Mouse (Mus musculus) gastrocnemius, adult 2 months (tissue): ENCODE measurements around the gene Strip1. TPM values are rescaled to one million over a fixed set of nuclear protein-coding genes. Genes with fewer than 3 reads are reported as not detected.
A peak's percentile ranks its signal among the peaks of the same experiment; 100 is the strongest.
"Not testable (repeated sequence)": the region's sequence is repeated elsewhere in the genome, so short reads cannot be mapped to it uniquely, and the experiment has no call there.

Experiments used
- DNase-seq: peaks from one replicate; pipeline ENCODE4 v3.0.0; 2022
- H3K27ac ChIP-seq: fragments of 200-600 bp; 2 replicates; pipeline ENCODE4 v1.8.1; 2022; ENCODE audit warnings: mild to moderate bottlenecking
- H3K4me3 ChIP-seq: fragments of 200-600 bp; 2 replicates; pipeline ENCODE4 v1.8.1; 2022; ENCODE audit warnings: mild to moderate bottlenecking, moderate library complexity
- CTCF ChIP-seq: fragments of 200-600 bp; IDR thresholded peaks from 2 replicates; pipeline ENCODE4 v1.8.1; 2022; ENCODE audit warnings: antibody characterized with exemption, mild to moderate bottlenecking, moderate library complexity
- intact Hi-C: fragments of 180-260 bp; cut with DNase I; formaldehyde crosslinking; loops from one replicate; pipeline ENCODE4 v1.15.1; 2025
- long read RNA-seq, 2 experiments: library from polyadenylated mRNA; stranded (forward); transcript quantifications; one replicate each; pipeline ENCODE4 v2.0.0; 2021
- total RNA-seq, 2 experiments: library from RNA; stranded (reverse); gene quantifications; 2 replicates each; pipeline ENCODE4 v1.2.3; 2021

Gene Strip1
- 10 to 100 TPM; 16.6 to 20.4 TPM for total RNA-seq
- long read RNA-seq, experiment 1, transcript Strip1-201 (21 exons, 3,215 nt), result major isoform, 49 of 57 reads
- long read RNA-seq, experiment 1, partial matches to known transcripts, result 0 of 57 reads
- long read RNA-seq, experiment 1, other reads (novel, unspliced or antisense), result 4 of 57 reads
- long read RNA-seq, experiment 2, transcript Strip1-201 (21 exons, 3,215 nt), result major isoform, 30 of 36 reads
- long read RNA-seq, experiment 2, partial matches to known transcripts, result 2 of 36 reads
- long read RNA-seq, experiment 2, other reads (novel, unspliced or antisense), result 4 of 36 reads

GRCm38 (mm10) chr3:107631523-107631958, at the start of gene Strip1:
TSS of gene Strip1 (minus strand) at chr3:107631694.
- peak; percentile 95 for DNase-seq
- TF ChIP-seq CTCF, result no peak
- Histone ChIP-seq H3K4me3 (peak within 1 kb of the TSS; percentile 99), H3K27ac (peak within 1 kb of the TSS; percentile 93)
- intact Hi-C loops, result no loop called here

GRCm38 (mm10) chr3:107680790-107681576, 49.5 kb upstream of the Strip1 start:
- Histone ChIP-seq H3K27ac (peak overlapping the region; percentile 70), H3K4me3 (peak overlapping the region; percentile 13)
- peak; percentile 53 for DNase-seq
- intact Hi-C loops, result no loop called here
- TF ChIP-seq CTCF, result no peak

GRCm38 (mm10) chr3:107671509-107671908, 40.0 kb upstream of the Strip1 start:
- DNase-seq, result no peak
- no peak overlapping the region for H3K27ac ChIP-seq
- H3K4me3 ChIP-seq, result no peak overlapping the region
- TF ChIP-seq CTCF, result no peak
- intact Hi-C loops, result no loop called here

- intact Hi-C loops, result no loop called here
- TF ChIP-seq CTCF, result no peak
- H3K4me3 ChIP-seq, result no peak overlapping the region
- H3K27ac ChIP-seq, result no peak overlapping the region
- no peak for DNase-seq
These were observed 39.0 kb upstream of the Strip1 start for GRCm38 (mm10) chr3:107670500-107670899.

GRCm38 (mm10) chr3:107668786-107669185, 37.3 kb upstream of the Strip1 start:
- no peak for DNase-seq
- Histone ChIP-seq H3K4me3 (no peak overlapping the region), H3K27ac (no peak overlapping the region)
- no peak for TF ChIP-seq CTCF
- intact Hi-C loops, result no loop called here

- Histone ChIP-seq H3K4me3 (no peak overlapping the region), H3K27ac (no peak overlapping the region)
- intact Hi-C loops, result no loop called here
- TF ChIP-seq CTCF, result no peak
- DNase-seq, result no peak
These were observed 35.9 kb upstream of the Strip1 start for GRCm38 (mm10) chr3:107667426-107667825.

GRCm38 (mm10) chr3:107664641-107665040, 33.1 kb upstream of the Strip1 start:
- no peak overlapping the region for H3K27ac ChIP-seq
- intact Hi-C loops, result no loop called here
- DNase-seq, result no peak
- TF ChIP-seq CTCF, result no peak
- H3K4me3 ChIP-seq, result no peak overlapping the region

- peak; percentile 44 for TF ChIP-seq CTCF
- H3K27ac ChIP-seq, result no peak overlapping the region
- DNase-seq, result no peak
- no peak overlapping the region for H3K4me3 ChIP-seq
- intact Hi-C loops, result no loop called here
These were observed 27.5 kb upstream of the Strip1 start for GRCm38 (mm10) chr3:107659000-107659399.

GRCm38 (mm10) chr3:107656888-107657287, 25.4 kb upstream of the Strip1 start:
- no peak overlapping the region for H3K4me3 ChIP-seq
- TF ChIP-seq CTCF, result no peak
- no peak for DNase-seq
- intact Hi-C loops, result no loop called here
- H3K27ac ChIP-seq, result no peak overlapping the region

- intact Hi-C loops, result no loop called here
- no peak for DNase-seq
- Histone ChIP-seq H3K27ac (no peak overlapping the region), H3K4me3 (no peak overlapping the region)
- no peak for TF ChIP-seq CTCF
These were observed 24.7 kb upstream of the Strip1 start for GRCm38 (mm10) chr3:107656151-107656550.

GRCm38 (mm10) chr3:107655491-107655890, 24.0 kb upstream of the Strip1 start:
- TF ChIP-seq CTCF, result no peak
- intact Hi-C loops, result no loop called here
- H3K27ac ChIP-seq, result no peak overlapping the region
- DNase-seq, result no peak
- H3K4me3 ChIP-seq, result no peak overlapping the region

GRCm38 (mm10) chr3:107654861-107655260, 23.4 kb upstream of the Strip1 start:
- Histone ChIP-seq H3K27ac (no peak overlapping the region), H3K4me3 (no peak overlapping the region)
- intact Hi-C loops, result no loop called here
- no peak for DNase-seq
- TF ChIP-seq CTCF, result no peak

GRCm38 (mm10) chr3:107652968-107653367, 21.5 kb upstream of the Strip1 start:
- Histone ChIP-seq H3K4me3 (no peak overlapping the region), H3K27ac (no peak overlapping the region)
- no peak for DNase-seq
- intact Hi-C loops, result no loop called here
- no peak for TF ChIP-seq CTCF

GRCm38 (mm10) chr3:107650276-107650675, 18.8 kb upstream of the Strip1 start:
- H3K4me3 ChIP-seq, intact Hi-C loops, H3K27ac ChIP-seq, DNase-seq: not testable (repeated sequence)
